Mouse (Mus musculus) thymus, adult 2 months (tissue): ENCODE data around the gene Mrpl52. TPM values are rescaled to one million over a fixed set of nuclear protein-coding genes. Genes with fewer than 3 reads are reported as not detected.

Experiments
- DNase-seq: peaks from one replicate; pipeline ENCODE4 v3.0.0; 2021
- H3K27ac ChIP-seq: fragments of 200-500 bp; 2 replicates; pipeline ENCODE4 v1.5.1; 2012; ENCODE audit warnings: low read length, control low read depth; ENCODE audit not compliant: control insufficient read depth, insufficient read depth
- H3K27me3 ChIP-seq: fragments of 200-500 bp; 2 replicates; pipeline ENCODE4 v1.6.1; 2012; ENCODE audit warnings: mild to moderate bottlenecking, low read length, moderate library complexity, mixed read lengths; ENCODE audit not compliant: control insufficient read depth, insufficient read depth
- H3K36me3 ChIP-seq: fragments of 200-500 bp; 2 replicates; pipeline ENCODE4 v1.6.1; 2012; ENCODE audit warnings: mild to moderate bottlenecking, low read length, moderate library complexity; ENCODE audit not compliant: control insufficient read depth, insufficient read depth
- H3K4me1 ChIP-seq: fragments of 200-500 bp; replicated peaks from 2 replicates; pipeline ENCODE4 v1.6.1; 2012; ENCODE audit warnings: low read length; ENCODE audit not compliant: control insufficient read depth, insufficient read depth
- H3K4me3 ChIP-seq: fragments of 200-500 bp; 2 replicates; pipeline ENCODE4 v1.5.1; 2012; ENCODE audit warnings: mild to moderate bottlenecking, low read length, control low read depth, moderate library complexity; ENCODE audit not compliant: control insufficient read depth, insufficient read depth
- CTCF ChIP-seq: fragments of 200-500 bp; IDR thresholded peaks from 2 replicates; pipeline ENCODE4 v1.5.1; 2012; ENCODE audit warnings: mild to moderate bottlenecking, control low read depth, low read length, moderate library complexity, borderline replicate concordance; ENCODE audit not compliant: control insufficient read depth, poor library complexity, insufficient read depth; ENCODE audit errors: extremely low read depth
- POLR2A ChIP-seq: fragments of 200-500 bp; IDR thresholded peaks from 2 replicates; pipeline ENCODE4 v1.6.1; 2012; ENCODE audit warnings: mild to moderate bottlenecking, low read length, control low read depth, moderate library complexity; ENCODE audit not compliant: control insufficient read depth, poor library complexity, insufficient read depth; ENCODE audit errors: extremely low read depth
- WGBS: fragments of 180-500 bp; shearing (Covaris S2); methylation state at CpG from one replicate; pipeline ENCODE4 v1.1.7; 2018; 5-methylcytosine and 5-hydroxymethylcytosine counted together
- polyA plus RNA-seq: library from polyadenylated mRNA; depleted of rRNA; stranded (reverse); fragments of >200 nt; gene quantifications from 2 replicates; pipeline ENCODE4 v1.2.3, GENCODE M21; 2012

The Mrpl52 gene
- polyA plus RNA-seq, 1 experiment: 211 TPM

- Histone ChIP-seq H3K4me1 (0 out of 2 replicates have a peak, but pooled peaks cover 6% of the 10 kb centered on the region), H3K36me3 (no peaks in the 10 kb centered on the region), H3K27me3 (no peaks in the 10 kb centered on the region), H3K27ac (no peak overlapping the region), H3K4me3 (no peak overlapping the region)
- WGBS: 55% methylated on average over 4 of the region's 4 CpGs
- TF ChIP-seq POLR2A: no peak
- DNase-seq: no peak
Measured at GRCm38 (mm10) chr14:54383355-54383771, 43.3 kb upstream of the Mrpl52 start.

GRCm38 (mm10) chr14:54384396-54384795 is 42.3 kb upstream of the Mrpl52 start:
- Histone ChIP-seq H3K27ac (no peak overlapping the region), H3K27me3 (no peaks in the 10 kb centered on the region), H3K4me3 (no peak overlapping the region), H3K36me3 (no peaks in the 10 kb centered on the region), H3K4me1 (0 out of 2 replicates have a peak, but pooled peaks cover 6% of the 10 kb centered on the region)
- DNase-seq: no peak
- TF ChIP-seq CTCF (no peak), POLR2A (no peak)
- 87% methylated on average over 8 of the region's 8 CpGs for WGBS

- Histone ChIP-seq H3K4me3 (no peak overlapping the region), H3K36me3 (no peaks in the 10 kb centered on the region), H3K27me3 (no peaks in the 10 kb centered on the region), H3K4me1 (0 out of 2 replicates have a peak, but pooled peaks cover 6% of the 10 kb centered on the region), H3K27ac (no peak overlapping the region)
- WGBS: 93% methylated on average over 7 of the region's 7 CpGs
- no peak for DNase-seq
- TF ChIP-seq CTCF (no peak), POLR2A (no peak)
Measured at GRCm38 (mm10) chr14:54385968-54386618, 40.6 kb upstream of the Mrpl52 start.

GRCm38 (mm10) chr14:54387546-54387945 is 39.2 kb upstream of the Mrpl52 start:
- no peak for DNase-seq
- WGBS: 95% methylated on average over 6 of the region's 6 CpGs

GRCm38 (mm10) chr14:54390843-54391242 is 35.9 kb upstream of the Mrpl52 start:
- WGBS: 89% methylated on average over 6 of the region's 6 CpGs
- DNase-seq: no peak
- TF ChIP-seq CTCF (no peak), POLR2A (no peak)

More at GRCm38 (mm10) chr14:54387546-54387945, 39.2 kb upstream of the Mrpl52 start:
- TF ChIP-seq POLR2A (no peak), CTCF (no peak)
- Histone ChIP-seq H3K27ac (no peak overlapping the region), H3K4me3 (no peak overlapping the region), H3K27me3 (no peaks in the 10 kb centered on the region), H3K4me1 (0 out of 2 replicates have a peak, but pooled peaks cover 6% of the 10 kb centered on the region), H3K36me3 (no peaks in the 10 kb centered on the region)

GRCm38 (mm10) chr14:54393794-54394193 is 32.9 kb upstream of the Mrpl52 start:
- no peak overlapping the region for H3K27ac ChIP-seq
- H3K4me1 ChIP-seq: no peaks in the 10 kb centered on the region
- WGBS: 78% methylated on average over 3 of the region's 3 CpGs
- TF ChIP-seq POLR2A (no peak), CTCF (no peak)
- H3K36me3 ChIP-seq: no peaks in the 10 kb centered on the region
- DNase-seq: no peak
- H3K27me3 ChIP-seq: no peaks in the 10 kb centered on the region
- no peak overlapping the region for H3K4me3 ChIP-seq

More at GRCm38 (mm10) chr14:54390843-54391242, 35.9 kb upstream of the Mrpl52 start:
- Histone ChIP-seq H3K27ac (no peak overlapping the region), H3K4me1 (no peaks in the 10 kb centered on the region), H3K27me3 (no peaks in the 10 kb centered on the region), H3K4me3 (no peak overlapping the region), H3K36me3 (no peaks in the 10 kb centered on the region)
